Mouse (Mus musculus) right cerebral cortex, postnatal 25 days (tissue): Measurements from ENCODE around the gene 5031439G07Rik.

Experiments
- DNase-seq: peaks from one replicate; pipeline ENCODE4 v3.0.0; 2022

5031439G07Rik gene

GRCm38 (mm10) chr15:84994498-84994897 lies 6.1 kb upstream of the 5031439G07Rik start:
- DNase-seq = peak; percentile 20

- DNase-seq = peak; percentile 30
Observed at GRCm38 (mm10) chr15:84989771-84990170, 1.4 kb upstream of the 5031439G07Rik start.

GRCm38 (mm10) chr15:84989098-84989497 lies 747 bp upstream of the 5031439G07Rik start:
- no peak for DNase-seq

GRCm38 (mm10) chr15:84987020-84987815 lies 1.1 kb downstream of the 5031439G07Rik start:
- peak; percentile 59 for DNase-seq

- no peak for DNase-seq
Observed at GRCm38 (mm10) chr15:84986171-84987019, 2.0 kb downstream of the 5031439G07Rik start.

- no peak for DNase-seq
Observed at GRCm38 (mm10) chr15:84985516-84986160, 2.7 kb downstream of the 5031439G07Rik start.

GRCm38 (mm10) chr15:84983721-84984120 lies 4.6 kb downstream of the 5031439G07Rik start:
- no peak for DNase-seq

- no peak for DNase-seq
Observed at GRCm38 (mm10) chr15:84982888-84983287, 5.5 kb downstream of the 5031439G07Rik start.

- no peak for DNase-seq
Observed at GRCm38 (mm10) chr15:84981609-84982313, 6.6 kb downstream of the 5031439G07Rik start.

GRCm38 (mm10) chr15:84975729-84976128 lies 12.6 kb downstream of the 5031439G07Rik start:
- DNase-seq = peak; percentile 81

GRCm38 (mm10) chr15:84973544-84973871 lies 14.8 kb downstream of the 5031439G07Rik start:
- no peak for DNase-seq

GRCm38 (mm10) chr15:84972860-84973543 lies 15.3 kb downstream of the 5031439G07Rik start:
- DNase-seq = no peak

GRCm38 (mm10) chr15:84968534-84968933 lies 19.8 kb downstream of the 5031439G07Rik start:
- no peak for DNase-seq

- DNase-seq = no peak
Observed at GRCm38 (mm10) chr15:84965575-84966360, 22.6 kb downstream of the 5031439G07Rik start.

GRCm38 (mm10) chr15:84964771-84965170 lies 23.6 kb downstream of the 5031439G07Rik start:
- DNase-seq = no peak

- no peak for DNase-seq
Observed at GRCm38 (mm10) chr15:84962518-84962917, 25.8 kb downstream of the 5031439G07Rik start.

GRCm38 (mm10) chr15:84960692-84961091 lies 27.7 kb downstream of the 5031439G07Rik start:
- peak; percentile 74 for DNase-seq

- DNase-seq = no peak
Observed at GRCm38 (mm10) chr15:84959891-84960290, 28.5 kb downstream of the 5031439G07Rik start.

GRCm38 (mm10) chr15:84958331-84958730 lies 30.0 kb downstream of the 5031439G07Rik start:
- no peak for DNase-seq

GRCm38 (mm10) chr15:84957851-84958250 lies 30.5 kb downstream of the 5031439G07Rik start:
- DNase-seq = peak; percentile 69

- DNase-seq = no peak
Observed at GRCm38 (mm10) chr15:84953259-84953658, 35.1 kb downstream of the 5031439G07Rik start.
